Mouse (Mus musculus) testis, adult 2 months (tissue): ENCODE measurements at regions not wholly inside any gene's neighbourhood (a gene's known extent, or its start where the extent isn't known, plus 50 kb on each side); places are given as distances from the start of the nearest gene placed in this dataset.

Source experiments
- H3K27ac ChIP-seq: fragments of 200-500 bp; 2 replicates; pipeline ENCODE4 v1.5.1; 2012; ENCODE audit warnings: low read depth, low read length; ENCODE audit not compliant: control insufficient read depth, insufficient read depth
- H3K27me3 ChIP-seq: fragments of 200-500 bp; 2 replicates; pipeline ENCODE4 v1.6.1; 2012; ENCODE audit warnings: mild to moderate bottlenecking, low read length, moderate library complexity; ENCODE audit not compliant: control insufficient read depth, insufficient read depth
- H3K36me3 ChIP-seq: fragments of 200-500 bp; 2 replicates; pipeline ENCODE4 v1.6.1; 2012; ENCODE audit warnings: mild to moderate bottlenecking, low read length; ENCODE audit not compliant: control insufficient read depth, insufficient read depth
- H3K4me1 ChIP-seq: fragments of 200-500 bp; 2 replicates; pipeline ENCODE4 v1.6.1; 2012; ENCODE audit warnings: low read length; ENCODE audit not compliant: control insufficient read depth, insufficient read depth
- H3K4me3 ChIP-seq: fragments of 200-500 bp; 2 replicates; pipeline ENCODE4 v1.5.1; 2012; ENCODE audit warnings: low read depth, mild to moderate bottlenecking, low read length, moderate library complexity, mixed read lengths; ENCODE audit not compliant: control insufficient read depth
- CTCF ChIP-seq: fragments of 200-500 bp; IDR thresholded peaks from 2 replicates; pipeline ENCODE4 v1.5.1; 2012; ENCODE audit warnings: low read depth, mild to moderate bottlenecking, inconsistent platforms, low read length, moderate library complexity; ENCODE audit not compliant: control insufficient read depth, insufficient read depth, insufficient replicate concordance
- POLR2A ChIP-seq: fragments of 200-500 bp; IDR thresholded peaks from 2 replicates; pipeline ENCODE4 v1.6.1; 2012; ENCODE audit warnings: low read depth, mild to moderate bottlenecking, inconsistent platforms, low read length, moderate library complexity; ENCODE audit not compliant: control insufficient read depth

- H3K4me1 ChIP-seq = no peaks in the 10 kb centered on the region
- no peak overlapping the region for H3K27ac ChIP-seq
- no peaks in the 10 kb centered on the region for H3K36me3 ChIP-seq
- no peak for TF ChIP-seq POLR2A
- no peaks in the 10 kb centered on the region for H3K27me3 ChIP-seq
- H3K4me3 ChIP-seq = no peak overlapping the region
These were observed 513.9 kb upstream of the Tusc1 start for GRCm38 (mm10) chr4:93849178-93849577.

GRCm38 (mm10) chr4:93830701-93831100 lies 495.4 kb upstream of the Tusc1 start:
- Histone ChIP-seq H3K4me1 (no peaks in the 10 kb centered on the region), H3K4me3 (no peak overlapping the region), H3K36me3 (no peaks in the 10 kb centered on the region), H3K27ac (no peak overlapping the region), H3K27me3 (no peaks in the 10 kb centered on the region)
- no peak for TF ChIP-seq POLR2A

- H3K27ac ChIP-seq = no peak overlapping the region
- H3K4me3 ChIP-seq = no peak overlapping the region
- H3K36me3 ChIP-seq = no peaks in the 10 kb centered on the region
- no peaks in the 10 kb centered on the region for H3K4me1 ChIP-seq
- TF ChIP-seq POLR2A (no peak), CTCF (no peak)
- no peaks in the 10 kb centered on the region for H3K27me3 ChIP-seq
These were observed 457.8 kb upstream of the Tusc1 start for GRCm38 (mm10) chr4:93793104-93793503.

GRCm38 (mm10) chr4:93790157-93790556 lies 454.8 kb upstream of the Tusc1 start:
- Histone ChIP-seq H3K4me1 (no peaks in the 10 kb centered on the region), H3K27me3 (no peaks in the 10 kb centered on the region), H3K36me3 (no peaks in the 10 kb centered on the region), H3K27ac (no peak overlapping the region), H3K4me3 (no peak overlapping the region)
- TF ChIP-seq POLR2A (no peak), CTCF (no peak)

- no peaks in the 10 kb centered on the region for H3K4me1 ChIP-seq
- no peaks in the 10 kb centered on the region for H3K36me3 ChIP-seq
- H3K4me3 ChIP-seq = no peak overlapping the region
- H3K27ac ChIP-seq = no peak overlapping the region
- no peak for TF ChIP-seq CTCF
- TF ChIP-seq POLR2A = no peak
- no peaks in the 10 kb centered on the region for H3K27me3 ChIP-seq
These were observed 419.2 kb upstream of the Tusc1 start for GRCm38 (mm10) chr4:93754497-93754896.

GRCm38 (mm10) chr4:93746326-93746725 lies 411.0 kb upstream of the Tusc1 start:
- Histone ChIP-seq H3K27me3 (no peaks in the 10 kb centered on the region), H3K27ac (no peak overlapping the region)

GRCm38 (mm10) chr4:93713711-93714110 lies 378.4 kb upstream of the Tusc1 start:
- no peaks in the 10 kb centered on the region for H3K4me1 ChIP-seq
- H3K27me3 ChIP-seq = no peaks in the 10 kb centered on the region
- no peak overlapping the region for H3K27ac ChIP-seq
- H3K36me3 ChIP-seq = no peaks in the 10 kb centered on the region
- TF ChIP-seq POLR2A (no peak), CTCF (no peak)
- no peak overlapping the region for H3K4me3 ChIP-seq

More at GRCm38 (mm10) chr4:93746326-93746725, 411.0 kb upstream of the Tusc1 start:
- no peaks in the 10 kb centered on the region for H3K4me1 ChIP-seq
- H3K36me3 ChIP-seq = no peaks in the 10 kb centered on the region
- no peak overlapping the region for H3K4me3 ChIP-seq
- no peak for TF ChIP-seq CTCF
- TF ChIP-seq POLR2A = no peak

GRCm38 (mm10) chr4:93676403-93677039 lies 341.2 kb upstream of the Tusc1 start:
- no peaks in the 10 kb centered on the region for H3K27me3 ChIP-seq
- TF ChIP-seq CTCF (no peak), POLR2A (no peak)
- no peaks in the 10 kb centered on the region for H3K4me1 ChIP-seq
- no peak overlapping the region for H3K27ac ChIP-seq
- H3K36me3 ChIP-seq = no peaks in the 10 kb centered on the region
- no peak overlapping the region for H3K4me3 ChIP-seq
